Mouse (Mus musculus): ENCODE measurements around the gene Emilin3. TPM values are rescaled to one million over a fixed set of nuclear protein-coding genes. Genes with fewer than 3 reads are reported as not detected.
A peak's percentile ranks its signal among the peaks of the same experiment; 100 is the strongest.

Gene Emilin3
- polyA plus RNA-seq, 1 experiment from 2014 or later, result 8.6 TPM

DNA sequence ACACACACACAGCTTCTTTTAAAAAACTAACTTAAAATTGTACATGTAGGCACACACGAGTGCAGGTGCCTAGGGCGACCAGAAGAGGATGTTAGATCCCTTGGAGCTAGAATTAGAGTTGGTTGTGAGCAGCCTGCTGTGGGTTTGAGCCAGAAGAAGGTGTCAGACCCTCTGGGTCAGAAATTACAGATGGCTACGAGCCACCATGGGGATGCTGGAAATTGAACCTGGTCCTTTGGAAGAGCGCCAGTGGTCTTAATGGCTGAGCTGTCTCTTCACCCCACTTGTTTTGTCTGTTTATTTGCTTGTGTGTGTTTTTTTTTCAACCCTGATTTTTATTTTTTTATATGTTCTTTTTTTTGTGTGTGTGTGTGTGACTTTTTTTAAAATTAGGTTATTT is 22.3 kb upstream of the Emilin3 start:
- 77% methylated on average over 4 of the region's 4 CpGs for WGBS
- no peak for ATAC-seq
- H3K9me3 ChIP-seq (ENCODE audit: control insufficient read depth), result no peaks in the 10 kb centered on the region
- no peak for TF ChIP-seq CTCF (IDR thresholded peaks at IDR 0.05; ENCODE audit: low read depth)
- H3K27me3 ChIP-seq (replicated peaks; ENCODE audit: control insufficient read depth, insufficient read depth, low read length), result no peaks in the 10 kb centered on the region
- H3K4me1 ChIP-seq (replicated peaks; ENCODE audit: control insufficient read depth, insufficient read depth, low read length), result no peaks in the 10 kb centered on the region
- H3K4me3 ChIP-seq (ENCODE audit: low read depth, low read length), result no peak overlapping the region
- H3K9ac ChIP-seq (ENCODE audit: low read depth, low read length), result no peak overlapping the region
- no peak overlapping the region for H3K27ac ChIP-seq (ENCODE audit: low read depth, low read length)
- H3K4me2 ChIP-seq (replicated peaks; ENCODE audit: low read depth), result no peak overlapping the region
- no peaks in the 10 kb centered on the region for H3K36me3 ChIP-seq (ENCODE audit: control insufficient read depth, insufficient read depth)

DNA sequence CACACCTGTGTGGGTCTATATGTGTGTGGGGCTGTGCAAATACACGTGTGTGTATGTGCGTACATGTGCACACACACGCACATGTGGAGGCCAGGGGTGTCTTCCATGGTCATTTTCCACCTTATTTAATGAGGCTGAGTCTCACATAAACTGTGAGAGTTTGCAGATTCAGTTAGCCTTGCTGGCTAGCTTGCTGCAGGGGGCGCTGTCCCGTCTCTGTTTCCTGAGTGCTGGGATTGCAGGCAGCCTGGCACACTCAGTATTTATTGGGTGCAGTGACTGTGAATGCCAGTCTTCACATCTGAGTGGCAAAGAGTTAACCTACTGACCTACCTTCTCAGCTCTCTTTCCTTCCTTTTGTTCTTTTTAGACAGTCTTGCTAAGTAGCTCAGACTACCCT is 21.8 kb upstream of the Emilin3 start:
- no peaks in the 10 kb centered on the region for H3K27me3 ChIP-seq (replicated peaks; ENCODE audit: control insufficient read depth, insufficient read depth, low read length)
- no peak overlapping the region for H3K9ac ChIP-seq (ENCODE audit: low read depth, low read length)
- peak; percentile 53 for TF ChIP-seq CTCF (IDR thresholded peaks at IDR 0.05; ENCODE audit: low read depth)
- no peaks in the 10 kb centered on the region for H3K36me3 ChIP-seq (ENCODE audit: control insufficient read depth, insufficient read depth)
- no peak for ATAC-seq
- no peaks in the 10 kb centered on the region for H3K4me1 ChIP-seq (replicated peaks; ENCODE audit: control insufficient read depth, insufficient read depth, low read length)
- H3K4me2 ChIP-seq (replicated peaks; ENCODE audit: low read depth), result no peak overlapping the region
- 71% methylated on average over 5 of the region's 5 CpGs for WGBS
- H3K27ac ChIP-seq (ENCODE audit: low read depth, low read length), result no peak overlapping the region
- H3K9me3 ChIP-seq (ENCODE audit: control insufficient read depth), result no peaks in the 10 kb centered on the region
- H3K4me3 ChIP-seq (ENCODE audit: low read depth, low read length), result no peak overlapping the region

DNA sequence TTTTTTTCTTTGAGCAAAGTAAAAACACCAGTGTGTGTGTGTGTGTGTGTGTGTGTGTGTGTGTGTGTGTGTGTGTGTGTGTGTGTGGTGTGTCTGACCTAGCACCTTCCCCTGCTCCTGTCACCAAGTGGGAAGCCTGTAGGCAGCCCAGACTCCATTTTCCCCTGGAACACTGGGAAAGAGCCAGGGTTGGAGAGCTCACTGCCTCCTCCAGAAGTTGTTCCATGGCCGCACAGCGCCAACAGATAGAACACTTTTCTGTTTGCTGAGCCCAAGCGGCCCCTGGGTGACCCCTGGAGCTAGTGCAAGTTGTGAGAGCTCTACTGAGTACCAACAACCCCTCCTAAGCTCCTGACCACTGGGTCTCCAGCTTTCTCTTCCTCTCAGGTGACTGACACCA is 20.9 kb upstream of the Emilin3 start:
- Histone ChIP-seq H3K9me3 (ENCODE audit: control insufficient read depth) (no peaks in the 10 kb centered on the region), H3K36me3 (ENCODE audit: control insufficient read depth, insufficient read depth) (no peaks in the 10 kb centered on the region), H3K27ac (ENCODE audit: low read depth, low read length) (no peak overlapping the region), H3K4me2 (replicated peaks; ENCODE audit: low read depth) (no peak overlapping the region), H3K4me1 (replicated peaks; ENCODE audit: control insufficient read depth, insufficient read depth, low read length) (no peaks in the 10 kb centered on the region), H3K4me3 (ENCODE audit: low read depth, low read length) (no peak overlapping the region), H3K27me3 (replicated peaks; ENCODE audit: control insufficient read depth, insufficient read depth, low read length) (no peaks in the 10 kb centered on the region), H3K9ac (ENCODE audit: low read depth, low read length) (no peak overlapping the region)
- 62% methylated on average over 3 of the region's 3 CpGs for WGBS
- TF ChIP-seq CTCF (IDR thresholded peaks at IDR 0.05; ENCODE audit: low read depth), result no peak
- ATAC-seq, result no peak

DNA sequence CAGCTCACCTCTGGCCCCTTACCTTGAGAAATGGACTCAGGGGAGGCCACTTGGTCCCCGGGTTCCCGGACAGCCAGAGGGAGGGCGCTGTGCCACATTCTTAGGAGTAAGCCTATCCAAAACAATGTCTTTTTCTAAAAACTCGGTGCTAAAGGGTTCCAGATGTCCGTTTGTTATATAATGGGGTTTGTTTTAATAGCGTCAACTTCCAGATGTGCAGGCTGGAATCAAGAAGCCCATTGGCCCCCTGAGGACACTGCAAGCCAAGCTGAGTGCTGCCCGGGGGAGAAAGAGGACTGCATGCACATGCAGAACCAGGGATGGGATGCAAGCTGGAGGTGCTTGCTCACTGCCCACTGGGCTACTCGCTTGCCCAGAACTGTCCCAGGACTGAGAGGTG is 20.2 kb upstream of the Emilin3 start:
- 58% methylated on average over 8 of the region's 8 CpGs for WGBS
- no peak overlapping the region for H3K4me3 ChIP-seq (ENCODE audit: low read depth, low read length)
- no peak for ATAC-seq
- TF ChIP-seq CTCF (IDR thresholded peaks at IDR 0.05; ENCODE audit: low read depth), result no peak
- H3K27ac ChIP-seq (ENCODE audit: low read depth, low read length), result no peak overlapping the region
- no peak overlapping the region for H3K9ac ChIP-seq (ENCODE audit: low read depth, low read length)
- no peak overlapping the region for H3K4me2 ChIP-seq (replicated peaks; ENCODE audit: low read depth)
- H3K9me3 ChIP-seq (ENCODE audit: control insufficient read depth), result no peaks in the 10 kb centered on the region
- H3K4me1 ChIP-seq (replicated peaks; ENCODE audit: control insufficient read depth, insufficient read depth, low read length), result no peaks in the 10 kb centered on the region
- no peaks in the 10 kb centered on the region for H3K27me3 ChIP-seq (replicated peaks; ENCODE audit: control insufficient read depth, insufficient read depth, low read length)
- H3K36me3 ChIP-seq (ENCODE audit: control insufficient read depth, insufficient read depth), result no peaks in the 10 kb centered on the region

DNA sequence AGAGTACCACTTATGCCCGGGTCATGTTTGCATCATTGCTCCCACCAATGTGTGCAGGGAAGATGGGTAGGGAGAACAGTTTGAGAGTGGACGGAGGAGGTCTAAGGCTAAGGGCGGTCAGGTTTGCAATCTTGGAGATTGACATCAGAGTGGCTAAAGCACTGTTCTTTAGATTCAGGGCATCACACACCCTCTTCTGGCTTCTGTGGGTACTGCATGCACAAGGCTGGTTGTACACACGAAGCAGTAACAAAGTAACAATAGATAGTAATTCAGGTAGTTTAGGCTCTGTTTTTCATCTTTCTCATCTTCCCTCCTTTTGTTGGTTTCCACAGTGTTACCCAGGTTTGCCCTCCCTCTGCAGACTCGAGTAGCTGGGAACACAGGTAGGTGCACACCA is 19.2 kb upstream of the Emilin3 start:
- H3K4me2 ChIP-seq (replicated peaks; ENCODE audit: low read depth), result no peak overlapping the region
- no peaks in the 10 kb centered on the region for H3K27me3 ChIP-seq (replicated peaks; ENCODE audit: control insufficient read depth, insufficient read depth, low read length)
- ATAC-seq, result no peak
- H3K9me3 ChIP-seq (ENCODE audit: control insufficient read depth), result no peaks in the 10 kb centered on the region
- no peaks in the 10 kb centered on the region for H3K4me1 ChIP-seq (replicated peaks; ENCODE audit: control insufficient read depth, insufficient read depth, low read length)
- H3K36me3 ChIP-seq (ENCODE audit: control insufficient read depth, insufficient read depth), result no peaks in the 10 kb centered on the region
- H3K27ac ChIP-seq (ENCODE audit: low read depth, low read length), result no peak overlapping the region
- no peak overlapping the region for H3K4me3 ChIP-seq (ENCODE audit: low read depth, low read length)
- H3K9ac ChIP-seq (ENCODE audit: low read depth, low read length), result no peak overlapping the region
- no peak for TF ChIP-seq CTCF (IDR thresholded peaks at IDR 0.05; ENCODE audit: low read depth)
- WGBS, result 94% methylated on average over 5 of the region's 5 CpGs

DNA sequence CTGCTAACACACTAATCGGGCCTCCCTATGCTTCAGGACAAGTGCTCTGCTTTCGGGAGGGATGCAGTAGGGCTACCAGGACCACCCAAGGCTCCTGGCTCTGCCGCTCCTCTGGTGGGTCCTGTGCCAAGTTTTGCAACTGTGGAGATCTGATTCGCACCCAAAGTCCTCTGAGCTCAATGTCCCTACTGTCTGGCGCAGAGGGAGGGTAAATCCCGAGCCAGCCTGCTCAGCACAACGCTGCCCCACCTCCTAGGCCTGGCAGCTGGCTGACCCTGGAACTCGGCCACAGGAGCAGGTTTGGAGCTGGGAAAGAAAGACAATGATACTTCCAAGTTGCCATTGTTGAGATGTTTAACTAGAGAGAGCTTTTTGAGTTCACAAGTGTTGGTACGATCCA is 13.1 kb upstream of the Emilin3 start:
- H3K4me1 ChIP-seq (replicated peaks; ENCODE audit: control insufficient read depth, insufficient read depth, low read length), result no peaks in the 10 kb centered on the region
- WGBS, result 66% methylated on average over 9 of the region's 9 CpGs
- no peaks in the 10 kb centered on the region for H3K36me3 ChIP-seq (ENCODE audit: control insufficient read depth, insufficient read depth)
- H3K27ac ChIP-seq (ENCODE audit: low read depth, low read length), result no peak overlapping the region
- H3K4me3 ChIP-seq (ENCODE audit: low read depth, low read length), result no peak overlapping the region
- H3K9ac ChIP-seq (ENCODE audit: low read depth, low read length), result no peak overlapping the region
- no peak for ATAC-seq
- no peaks in the 10 kb centered on the region for H3K9me3 ChIP-seq (ENCODE audit: control insufficient read depth)
- H3K4me2 ChIP-seq (replicated peaks; ENCODE audit: low read depth), result no peak overlapping the region
- no peaks in the 10 kb centered on the region for H3K27me3 ChIP-seq (replicated peaks; ENCODE audit: control insufficient read depth, insufficient read depth, low read length)
- no peak for TF ChIP-seq CTCF (IDR thresholded peaks at IDR 0.05; ENCODE audit: low read depth)

DNA sequence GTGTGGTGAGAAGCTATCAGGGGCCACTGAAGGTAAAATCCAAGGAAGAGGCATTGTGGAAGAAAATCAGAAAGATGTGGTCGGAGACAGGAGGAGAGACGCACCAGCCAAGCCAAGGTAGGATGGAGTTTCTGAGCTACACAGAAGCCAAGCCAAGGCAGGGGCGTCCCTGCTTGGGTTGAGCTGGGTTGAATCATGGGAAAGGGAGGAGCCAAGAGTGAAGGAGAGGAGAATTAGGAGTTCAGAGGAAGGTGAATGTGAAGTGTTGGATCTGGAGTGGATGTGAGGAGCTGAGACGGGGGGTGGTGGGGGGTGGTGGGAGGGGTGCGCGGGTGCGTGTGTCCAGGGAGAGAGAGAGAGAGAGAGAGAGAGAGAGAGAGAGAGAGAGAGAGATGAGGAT is 9.2 kb upstream of the Emilin3 start:
- ATAC-seq, result no peak
- no peak overlapping the region for H3K9ac ChIP-seq (ENCODE audit: low read depth, low read length)
- no peak for TF ChIP-seq CTCF (IDR thresholded peaks at IDR 0.05; ENCODE audit: low read depth)
- H3K36me3 ChIP-seq (ENCODE audit: control insufficient read depth, insufficient read depth), result no peaks in the 10 kb centered on the region
- no peak overlapping the region for H3K27ac ChIP-seq (ENCODE audit: low read depth, low read length)
- no peaks in the 10 kb centered on the region for H3K9me3 ChIP-seq (ENCODE audit: control insufficient read depth)
- 54% methylated on average over 7 of the region's 7 CpGs for WGBS
- H3K27me3 ChIP-seq (replicated peaks; ENCODE audit: control insufficient read depth, insufficient read depth, low read length), result no peaks in the 10 kb centered on the region
- no peak overlapping the region for H3K4me3 ChIP-seq (ENCODE audit: low read depth, low read length)
- no peak overlapping the region for H3K4me2 ChIP-seq (replicated peaks; ENCODE audit: low read depth)
- no peaks in the 10 kb centered on the region for H3K4me1 ChIP-seq (replicated peaks; ENCODE audit: control insufficient read depth, insufficient read depth, low read length)

Data from intestine, postnatal 0 days (tissue).